Mouse (Mus musculus) kidney, postnatal 4 days (tissue): ENCODE results near the gene Brwd1.
"Not testable (repeated sequence)": the region's sequence is repeated elsewhere in the genome, so short reads cannot be mapped to it uniquely, and the experiment has no call there.

Experiments
- DNase-seq, 2 experiments: peaks; one replicate each; pipeline ENCODE4 v3.0.0; 2021; ENCODE audit warnings: mixed read lengths in 2 of 2

Gene Brwd1

DNA sequence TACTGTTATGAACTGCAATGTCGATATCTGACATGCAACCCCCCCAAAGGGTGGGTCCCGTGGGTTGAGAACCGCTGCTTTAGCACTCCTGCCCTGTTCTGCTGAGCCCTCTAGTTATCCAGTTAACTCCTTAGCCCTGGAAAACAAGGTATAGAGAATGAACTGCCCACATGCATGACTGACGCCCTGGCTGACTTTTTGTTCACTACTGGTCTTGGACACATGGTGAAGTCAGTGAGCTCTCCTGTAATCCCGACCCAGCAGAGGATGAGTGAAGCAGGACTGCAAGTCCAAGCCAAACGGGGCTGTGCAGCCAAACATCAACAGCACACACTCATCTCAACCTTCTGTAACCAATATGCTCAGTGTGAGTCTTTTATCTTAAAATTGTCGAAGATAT is 1.8 kb downstream of the Brwd1 start:
- no peak for DNase-seq

DNA sequence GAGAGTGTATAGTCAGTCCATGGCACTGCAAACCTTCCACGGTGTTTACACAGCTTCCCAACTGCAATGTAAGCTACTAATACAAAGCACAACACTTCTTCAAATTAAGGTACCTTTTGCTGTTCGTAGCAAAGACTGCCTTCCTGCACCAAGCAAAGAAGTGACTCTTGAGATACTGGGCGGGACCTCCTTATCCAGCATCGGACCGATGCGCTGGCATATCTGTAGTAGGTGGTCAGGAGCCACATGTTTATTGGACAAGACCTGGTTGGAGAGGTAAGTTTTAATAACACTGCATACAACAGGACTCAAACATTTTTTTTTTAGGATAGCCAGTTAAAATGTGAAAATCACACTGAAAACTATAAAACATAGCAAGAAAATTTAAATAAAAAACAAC is 14.0 kb downstream of the Brwd1 start:
- no peak for DNase-seq

DNA sequence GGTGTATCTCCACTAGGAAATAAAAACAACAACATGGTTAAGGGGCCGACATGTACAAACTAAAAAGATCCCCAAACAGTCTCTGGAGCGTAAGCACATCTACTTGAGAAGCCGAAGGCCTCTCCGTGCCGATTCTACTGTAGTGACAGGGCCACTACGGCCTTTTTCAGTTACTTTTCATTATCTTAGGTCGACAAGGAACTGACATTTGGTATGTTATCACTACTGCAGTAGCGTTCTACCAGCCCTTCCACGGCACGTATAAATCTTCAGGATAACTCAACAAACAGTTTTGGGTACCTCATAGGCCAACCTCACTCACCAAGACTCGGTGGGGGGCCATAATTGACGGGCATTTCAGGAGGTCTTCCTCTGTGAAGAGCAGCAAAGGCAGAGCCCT is 16.2 kb downstream of the Brwd1 start:
- no peak for DNase-seq

DNA sequence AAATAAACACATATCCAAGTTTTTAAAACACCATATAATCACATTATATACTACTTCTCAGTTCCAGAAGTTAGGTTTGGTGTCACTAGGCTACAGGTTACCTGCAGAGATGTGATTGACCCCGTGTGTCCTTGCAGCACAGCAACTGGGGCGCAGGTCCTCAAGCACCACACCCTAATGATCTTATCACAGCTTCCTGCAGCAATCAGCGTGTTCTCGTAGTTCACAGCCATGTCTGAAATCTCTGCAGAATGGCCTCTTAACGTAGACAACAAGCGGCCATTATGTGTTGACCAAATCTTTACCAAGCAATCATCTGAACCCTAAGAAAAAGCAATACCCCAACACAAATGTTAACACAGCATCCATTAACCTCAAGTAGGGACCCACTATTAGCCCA is 17.7 kb downstream of the Brwd1 start:
- no peak for DNase-seq

DNA sequence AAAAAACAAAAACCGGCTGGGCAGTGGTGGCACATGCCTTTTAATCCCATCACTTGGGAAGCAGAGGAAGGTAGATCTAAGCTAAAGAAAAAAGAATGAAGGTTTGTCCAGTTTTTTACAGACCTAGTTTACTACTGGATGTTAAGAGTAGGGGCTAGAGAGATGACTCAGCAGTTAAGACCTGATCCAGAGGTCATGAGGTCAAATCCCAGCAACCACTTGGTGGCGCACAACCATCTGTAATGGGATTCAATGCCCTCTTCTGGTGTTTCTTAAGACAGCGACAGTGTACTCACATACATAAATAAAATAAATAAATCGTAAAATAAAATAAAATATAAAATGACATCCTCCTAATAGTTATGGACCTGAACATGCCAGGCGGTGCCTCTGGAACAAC is 38.2 kb downstream of the Brwd1 start:
- DNase-seq, result peak; percentile 64 to 75

DNA sequence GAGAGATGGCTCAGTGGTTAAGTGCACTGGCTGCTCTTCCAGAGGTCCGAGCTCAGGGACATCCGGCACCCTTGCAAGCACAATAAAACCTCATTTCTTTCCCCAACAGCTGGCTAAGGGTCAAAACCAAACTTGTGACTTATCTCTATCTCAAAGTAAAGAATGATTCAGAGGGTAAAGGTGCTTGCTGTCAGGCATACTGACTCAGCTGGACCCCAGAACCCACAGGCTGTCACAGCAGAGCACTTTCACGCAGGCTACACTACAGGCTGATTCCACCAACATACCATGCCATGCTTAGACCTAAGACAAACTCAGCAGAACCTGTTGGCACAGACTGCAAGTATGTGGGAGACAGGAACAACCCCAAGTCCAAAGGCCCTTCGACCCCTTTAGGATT is 41.6 kb downstream of the Brwd1 start:
- DNase-seq, result no peak

DNA sequence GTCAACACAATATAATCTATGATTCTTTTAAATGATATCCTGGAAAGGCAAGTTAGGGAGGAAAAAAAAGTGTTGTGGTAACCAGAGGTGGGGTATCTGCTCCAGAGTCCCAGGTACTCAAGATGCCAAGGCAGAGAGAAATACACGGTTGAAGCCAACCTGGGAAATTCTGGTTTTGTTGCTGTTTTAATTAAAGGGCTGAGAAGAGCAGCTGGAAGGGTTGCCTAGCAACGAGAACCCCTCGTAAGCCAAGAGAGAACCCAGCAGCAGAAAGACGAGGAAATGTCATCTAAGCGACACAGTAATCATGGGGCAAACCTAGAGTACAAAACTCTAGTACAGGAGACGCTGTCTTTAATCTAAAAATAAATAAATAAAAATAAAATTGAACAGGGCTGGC is 42.8 kb downstream of the Brwd1 start:
- DNase-seq, result no peak

DNA sequence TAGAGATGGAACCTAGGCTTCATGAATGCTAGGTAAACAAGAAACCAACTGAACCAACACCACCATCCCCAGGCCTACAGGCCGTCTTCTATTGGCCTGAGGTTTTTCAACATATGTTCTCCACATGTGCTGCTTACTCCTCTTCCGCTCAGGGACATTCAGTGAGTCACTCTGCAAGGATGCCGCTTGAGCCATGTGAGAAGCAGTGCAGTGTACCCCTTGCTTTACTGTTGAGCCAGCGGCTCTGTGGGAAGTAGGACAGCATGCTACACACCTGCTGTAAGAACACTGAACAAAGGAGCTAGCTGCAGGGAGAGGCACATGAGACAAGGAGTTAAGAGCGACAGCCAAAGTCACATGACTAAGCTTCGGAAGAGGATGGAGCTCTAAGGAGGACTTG is 47.9 kb downstream of the Brwd1 start:
- no peak for DNase-seq

DNA sequence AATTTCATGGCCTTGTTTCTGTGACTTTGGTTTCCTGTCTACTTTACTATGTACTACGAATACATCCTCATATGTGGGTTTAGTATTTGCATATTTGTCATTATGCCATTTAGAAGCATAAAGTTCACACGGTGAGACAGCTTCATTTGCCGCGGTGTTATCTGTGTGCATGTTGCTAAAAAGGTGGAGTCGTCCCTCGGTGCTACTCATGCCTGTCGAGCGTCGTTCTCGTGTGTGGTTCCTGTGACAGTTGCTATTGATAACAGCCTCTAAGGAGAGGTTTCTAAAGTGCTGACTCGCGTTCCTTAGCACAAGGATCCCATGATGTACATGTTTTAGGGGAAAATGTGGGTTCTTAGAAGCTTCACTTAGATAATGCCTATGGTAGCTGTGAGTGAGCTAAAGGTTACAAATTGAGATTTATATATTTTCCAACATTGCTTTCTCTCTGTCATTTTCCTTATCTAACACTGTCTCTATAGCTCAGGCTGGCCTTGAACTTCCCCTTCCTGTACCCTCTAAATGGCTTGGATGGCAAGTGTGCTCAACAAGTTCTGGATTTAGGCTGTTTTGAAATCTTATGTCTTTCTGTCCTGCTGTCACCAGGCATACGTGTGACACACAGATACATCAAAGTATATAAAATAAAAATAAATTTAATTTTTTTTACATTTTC is 49.8 kb downstream of the Brwd1 start:
- DNase-seq, result no peak

DNA sequence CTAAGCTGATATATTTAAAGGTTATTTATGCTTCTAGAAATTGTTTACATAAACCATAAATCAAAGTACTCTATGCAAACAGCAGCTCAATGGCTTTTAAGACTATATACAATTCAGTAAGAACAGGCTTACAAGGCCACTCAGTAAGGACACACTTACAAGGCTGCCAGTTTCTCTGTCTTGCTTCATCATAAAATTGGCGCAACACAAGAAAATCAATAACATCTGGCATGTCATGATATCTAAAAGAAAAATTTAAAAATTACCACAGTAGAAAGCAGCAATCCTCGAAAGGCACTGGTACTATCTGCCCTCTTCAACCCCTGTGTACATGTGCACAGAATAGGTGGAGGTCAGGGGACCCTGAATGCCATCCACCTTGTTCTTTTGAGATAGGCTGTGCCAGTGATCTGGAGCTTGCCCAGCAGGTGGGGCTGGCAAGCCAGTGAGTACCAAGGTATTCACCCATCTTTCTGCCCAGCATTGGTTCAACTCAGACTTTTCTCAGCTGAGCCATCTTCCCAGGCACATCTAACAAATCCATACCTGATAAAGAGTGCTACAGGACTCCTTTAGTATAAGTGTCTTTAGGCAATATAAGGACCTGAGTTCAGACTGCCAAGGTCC is 51.7 kb downstream of the Brwd1 start:
- peak; percentile 32 to 44 for DNase-seq

DNA sequence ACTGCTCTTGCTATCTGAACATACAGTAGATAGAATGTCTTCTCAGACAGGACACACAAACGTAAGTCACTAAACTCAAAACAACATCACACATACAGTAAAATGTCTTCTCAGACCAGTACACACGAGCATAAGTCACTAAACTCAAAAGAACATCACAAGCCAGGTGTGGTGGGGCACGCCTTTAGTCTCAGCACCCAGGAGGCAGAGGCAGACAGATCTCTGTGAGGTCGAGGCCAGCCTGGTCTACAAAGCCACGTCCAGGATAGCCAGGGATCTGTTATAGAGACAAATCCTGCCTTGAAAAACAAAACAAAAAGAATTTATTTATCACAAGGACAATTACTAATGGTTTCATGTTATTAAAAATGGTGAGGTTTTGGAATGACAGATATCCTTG is 56.1 kb downstream of the Brwd1 start:
- no peak for DNase-seq

DNA sequence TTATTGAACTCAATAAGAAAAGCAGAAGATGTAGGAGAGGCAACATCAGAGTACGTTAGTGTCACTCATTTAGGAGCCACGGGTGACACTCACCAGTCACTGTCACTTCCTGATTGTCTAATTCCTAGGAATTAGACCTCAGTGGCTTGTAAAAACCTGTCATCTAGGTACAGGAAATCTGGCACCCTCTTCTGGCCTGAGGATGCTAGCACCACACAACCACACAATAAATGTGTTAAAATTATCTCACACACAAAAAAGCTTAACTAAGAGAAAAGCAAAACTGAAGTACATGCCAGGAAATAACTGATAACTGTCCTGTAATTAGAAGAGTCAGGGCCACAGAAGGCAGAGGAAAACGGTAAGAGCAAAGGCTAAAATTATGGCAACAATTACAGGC is 57.1 kb downstream of the Brwd1 start:
- DNase-seq, result no peak

DNA sequence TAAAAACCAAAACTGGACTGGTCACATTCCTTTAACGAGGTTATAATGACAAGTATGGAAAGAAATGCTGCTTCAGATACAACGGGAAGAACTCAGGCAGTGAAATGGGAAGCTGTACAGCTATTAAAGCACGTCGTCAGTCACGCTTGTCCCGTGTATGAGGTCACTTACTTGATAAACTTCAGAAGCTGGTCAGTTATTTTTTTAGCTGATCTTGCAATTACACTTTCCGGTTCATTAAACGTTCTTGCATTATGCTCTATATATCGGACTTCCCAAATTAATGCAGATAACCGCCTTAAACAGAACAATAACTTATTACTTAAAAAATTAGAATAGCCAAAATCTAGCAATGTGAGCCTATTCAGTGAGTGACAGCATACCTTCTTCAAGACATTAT is 61.3 kb downstream of the Brwd1 start:
- no peak for DNase-seq

DNA sequence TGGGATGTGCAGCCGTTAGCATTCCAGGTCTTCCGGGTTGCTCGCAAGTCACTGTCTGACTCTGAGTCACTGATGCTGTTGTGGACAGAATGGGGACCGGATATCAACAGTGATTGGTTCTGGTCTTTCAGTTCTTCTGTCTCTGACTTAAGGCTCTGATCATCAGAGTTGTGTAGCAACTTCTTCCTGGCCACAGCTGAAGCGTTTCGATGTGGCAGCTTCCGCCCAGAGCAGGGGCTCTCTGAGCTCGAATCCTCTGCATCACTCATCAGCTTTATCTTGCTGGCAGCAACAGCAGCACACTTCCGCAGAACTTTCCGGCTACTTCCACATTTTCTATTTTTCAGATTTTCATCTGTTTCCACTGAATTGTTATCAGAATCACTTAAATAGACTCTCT is 73.2 kb downstream of the Brwd1 start:
- not testable (repeated sequence) for DNase-seq

DNA sequence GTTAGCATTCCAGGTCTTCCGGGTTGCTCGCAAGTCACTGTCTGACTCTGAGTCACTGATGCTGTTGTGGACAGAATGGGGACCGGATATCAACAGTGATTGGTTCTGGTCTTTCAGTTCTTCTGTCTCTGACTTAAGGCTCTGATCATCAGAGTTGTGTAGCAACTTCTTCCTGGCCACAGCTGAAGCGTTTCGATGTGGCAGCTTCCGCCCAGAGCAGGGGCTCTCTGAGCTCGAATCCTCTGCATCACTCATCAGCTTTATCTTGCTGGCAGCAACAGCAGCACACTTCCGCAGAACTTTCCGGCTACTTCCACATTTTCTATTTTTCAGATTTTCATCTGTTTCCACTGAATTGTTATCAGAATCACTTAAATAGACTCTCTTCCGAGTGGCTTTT is 78.0 kb downstream of the Brwd1 start:
- not testable (repeated sequence) for DNase-seq

DNA sequence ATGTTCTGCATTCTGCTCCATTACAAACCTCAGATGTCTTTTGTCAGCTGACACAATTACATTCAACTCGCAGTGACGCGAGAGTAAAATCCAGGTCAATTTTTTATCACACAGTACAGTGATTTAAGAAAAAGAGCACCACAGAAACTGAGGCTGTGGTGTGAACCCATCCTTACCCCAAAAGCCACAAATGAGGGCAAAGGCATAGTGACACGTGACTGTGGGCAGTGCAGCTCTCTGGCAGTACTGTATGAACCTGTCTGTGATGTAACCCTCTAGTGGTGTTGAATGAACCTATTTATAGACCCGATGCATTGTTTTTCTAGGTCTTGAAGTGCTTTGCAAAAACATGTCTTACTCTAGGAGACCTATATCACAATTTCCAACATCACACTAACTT is 83.0 kb downstream of the Brwd1 start:
- no peak for DNase-seq

DNA sequence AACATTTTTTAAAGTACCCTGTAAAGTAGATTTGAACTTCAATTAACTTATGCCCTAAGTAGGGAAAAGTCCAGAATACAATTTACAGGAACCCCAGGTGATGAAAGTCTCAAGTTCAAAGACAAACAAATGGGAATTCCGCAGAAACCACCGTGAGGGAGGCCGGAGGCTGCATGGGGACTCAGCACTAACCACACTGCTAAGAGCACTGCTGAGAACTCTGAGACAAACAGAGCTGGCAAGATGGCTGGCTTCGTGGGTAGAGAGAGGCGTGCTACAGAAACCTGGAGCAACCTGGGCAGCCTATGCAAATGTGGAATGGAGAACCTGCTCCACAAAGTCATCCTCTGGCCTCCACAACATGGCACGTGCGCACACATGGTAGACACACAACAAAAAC is 86.2 kb downstream of the Brwd1 start:
- DNase-seq, result no peak

DNA sequence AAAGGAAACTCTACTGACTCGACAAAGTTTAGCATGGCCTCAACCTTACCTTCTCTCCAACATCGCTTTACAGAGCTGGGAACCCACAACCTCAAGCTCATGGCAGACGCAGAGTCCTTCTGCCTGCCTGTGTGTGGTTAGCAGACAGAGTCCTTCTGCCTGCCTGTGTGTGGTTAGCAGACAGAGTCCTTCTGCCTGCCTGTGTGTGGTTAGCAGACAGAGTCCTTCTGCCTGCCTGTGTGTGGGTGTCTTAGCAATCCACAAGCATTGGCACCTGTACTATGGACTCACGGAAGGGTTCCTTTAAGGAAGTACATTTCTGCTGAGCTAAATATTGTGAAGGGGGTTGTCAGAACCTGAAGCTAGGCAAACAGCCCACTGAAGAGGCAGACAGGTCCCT is 87.8 kb downstream of the Brwd1 start:
- DNase-seq, result not testable (repeated sequence)

DNA sequence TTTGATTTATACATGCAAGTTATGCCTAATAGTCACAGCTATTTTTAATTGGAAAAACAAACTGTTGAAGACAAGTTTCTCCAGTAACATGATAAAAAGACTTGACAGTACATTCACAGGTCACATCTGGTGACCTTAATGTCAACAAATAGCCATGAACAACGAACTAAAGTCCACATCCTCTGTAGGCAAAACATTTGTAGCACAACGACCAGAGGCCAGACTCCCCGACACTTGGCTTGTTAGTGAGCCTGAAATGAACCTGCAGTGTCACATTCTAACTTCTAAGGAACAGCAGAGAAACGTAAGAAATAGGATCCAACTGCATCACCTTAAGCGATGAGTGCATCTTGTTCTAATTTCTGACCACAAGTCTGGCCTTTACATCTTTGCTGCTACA is 89.7 kb downstream of the Brwd1 start:
- DNase-seq, result no peak

DNA sequence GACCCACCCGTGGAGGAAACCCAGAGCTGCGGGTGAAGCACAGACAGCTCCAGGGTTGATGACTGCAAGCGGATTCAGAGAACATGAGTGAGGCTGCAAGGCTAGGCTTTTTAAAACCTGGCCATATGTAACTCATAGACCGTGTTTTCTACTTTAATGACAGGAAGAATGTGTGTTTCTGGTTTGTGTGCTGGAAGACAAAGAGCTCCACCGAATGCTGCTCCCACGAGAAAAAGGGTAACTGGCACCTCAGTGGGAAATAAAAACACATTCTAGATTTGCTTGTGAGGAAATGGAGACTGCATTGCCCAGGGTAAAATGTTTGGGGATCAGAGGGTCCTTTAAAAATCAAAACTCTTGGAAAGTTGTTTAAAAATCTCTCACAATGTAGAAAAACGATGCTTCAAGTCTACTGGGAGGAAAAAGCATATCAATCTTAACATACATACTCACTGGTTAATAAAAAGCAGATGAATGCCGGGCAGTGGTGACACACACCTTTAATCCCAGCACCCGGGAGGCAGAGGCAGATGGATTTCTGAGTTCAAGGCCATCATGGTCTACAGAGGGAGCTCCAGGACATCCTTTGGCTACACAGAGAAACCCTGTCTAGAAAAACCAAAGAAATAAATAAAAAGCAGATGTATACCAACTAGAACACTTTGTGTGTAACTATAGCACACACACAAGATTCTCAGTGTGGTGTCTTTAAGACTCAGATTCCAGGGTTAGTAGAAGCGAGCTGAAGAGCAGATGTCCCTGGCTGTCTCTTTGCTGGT is 91.0 kb downstream of the Brwd1 start:
- peak; percentile 14 to 16 for DNase-seq

DNA sequence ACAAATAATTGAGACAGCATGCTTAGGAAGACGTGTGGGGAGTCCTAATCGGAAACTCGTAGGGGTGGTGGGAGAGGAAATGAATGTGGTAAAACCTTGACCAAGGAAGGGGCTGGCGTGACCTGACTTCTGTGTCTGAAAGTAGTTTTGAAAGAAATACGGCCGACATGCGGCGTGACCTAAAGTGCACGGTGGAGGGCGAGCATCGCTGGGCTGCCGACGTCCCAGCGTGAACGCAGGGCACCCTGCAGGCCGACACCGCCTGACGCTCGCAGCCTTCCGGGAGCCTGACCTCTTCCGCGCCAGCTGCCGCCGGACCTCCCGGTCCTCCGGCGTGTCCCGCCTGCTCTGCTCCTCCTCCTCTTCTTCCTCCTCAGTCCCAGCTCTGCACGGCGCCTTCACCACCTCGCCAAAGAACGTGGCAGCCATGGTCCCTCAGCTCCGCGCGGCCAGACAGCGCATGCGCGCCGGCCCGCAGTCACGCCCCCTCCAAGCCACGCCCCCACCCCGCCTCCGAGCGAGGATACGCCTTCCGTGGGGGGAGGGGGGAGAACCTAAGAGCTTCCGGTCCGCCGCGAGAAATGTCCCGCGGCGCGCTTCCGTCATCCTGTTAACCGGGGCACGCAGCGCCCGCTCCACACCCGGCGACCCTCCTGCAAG is 91.7 kb downstream of the Brwd1 start, which contains the start of gene Psmg1:
TSS of gene Psmg1 (minus strand) at position 499 of the 660 bp plus-strand sequence.
- peak; percentile 99 for DNase-seq

DNA sequence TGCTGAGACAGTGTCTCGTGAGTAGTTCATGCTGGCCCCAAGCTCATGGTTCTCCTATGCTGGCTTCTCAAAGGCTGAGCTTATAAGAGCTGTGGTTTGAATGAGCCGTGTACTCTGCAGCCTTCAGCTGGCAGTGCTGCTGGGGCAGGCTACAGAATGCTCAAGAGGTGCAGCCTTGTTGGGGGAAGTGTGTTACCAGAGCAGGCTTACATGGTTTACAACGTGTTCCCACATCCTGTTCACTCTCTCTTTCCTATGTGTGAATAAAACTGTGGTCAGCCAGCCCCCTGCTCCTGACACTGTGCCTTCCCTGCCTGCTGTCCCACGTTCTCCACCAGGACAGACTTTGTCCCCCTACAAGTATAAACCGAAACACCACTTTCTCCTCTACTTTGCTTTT is 97.4 kb downstream of the Brwd1 start:
- DNase-seq, result no peak

DNA sequence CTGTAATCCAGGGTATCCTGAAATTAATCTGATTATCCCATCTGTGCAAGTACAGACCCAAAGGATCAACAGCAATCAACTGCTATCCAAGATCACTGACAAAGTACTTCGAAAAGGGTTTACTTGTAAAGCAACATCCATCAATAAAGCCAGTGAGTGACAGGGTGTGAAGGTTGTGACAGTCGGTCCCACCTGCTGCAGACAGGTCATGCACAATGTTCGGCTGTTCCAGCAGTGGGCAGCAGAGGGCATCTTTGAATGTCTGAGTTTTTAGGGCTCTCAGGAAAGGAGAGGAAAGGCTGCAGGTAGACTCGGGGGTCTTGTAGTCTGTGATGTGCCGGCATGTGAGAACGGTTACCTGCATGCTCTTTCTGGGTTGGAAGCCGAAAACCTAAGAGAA is 98.7 kb downstream of the Brwd1 start:
- DNase-seq, result peak; percentile 18 to 33

DNA sequence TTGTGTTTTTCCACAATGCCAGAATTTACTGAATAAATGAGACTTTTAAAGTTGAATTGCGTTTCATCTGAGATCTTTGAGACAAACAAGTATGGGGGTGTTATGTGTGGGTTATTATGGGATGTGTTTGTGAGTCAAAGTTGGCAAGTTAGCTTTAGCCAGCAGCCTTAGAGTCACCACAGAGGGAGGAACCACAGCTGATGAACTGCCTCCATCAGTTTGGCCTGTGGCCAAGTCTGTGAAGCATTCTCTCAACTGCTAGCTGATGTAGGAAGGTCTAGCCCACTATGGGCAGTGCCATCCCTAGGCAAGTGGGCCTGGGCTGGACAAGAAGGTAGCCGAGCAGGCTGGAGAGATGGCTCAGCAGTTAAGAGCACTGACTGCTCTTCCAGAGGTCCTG is 111.5 kb downstream of the Brwd1 start:
- peak in 1 of 2 experiments; percentile 19 for DNase-seq
